Mouse (Mus musculus) ovary, postnatal 14 days (tissue): Measurements from ENCODE around the gene Efhc2.

ENCODE experiments used
- DNase-seq: peaks from one replicate; pipeline ENCODE4 v3.0.0; 2022; ENCODE audit warnings: low spot score

Efhc2 gene

GRCm38 (mm10) chrX:17319126-17319583, at the start of gene Efhc2:
Gene Efhc2 (minus strand): TSS chrX:17319368.
- no peak for DNase-seq

GRCm38 (mm10) chrX:17365114-17365513, 45.9 kb upstream of the Efhc2 start:
- DNase-seq = no peak

GRCm38 (mm10) chrX:17300349-17300880, 18.8 kb downstream of the Efhc2 start:
- no peak for DNase-seq

- no peak for DNase-seq
These were observed 35.3 kb downstream of the Efhc2 start for GRCm38 (mm10) chrX:17283899-17284298.

- DNase-seq = no peak
These were observed 94.0 kb downstream of the Efhc2 start for GRCm38 (mm10) chrX:17225141-17225540.

GRCm38 (mm10) chrX:17217451-17217850, 101.7 kb downstream of the Efhc2 start:
- DNase-seq = no peak

GRCm38 (mm10) chrX:17213515-17213914, 105.7 kb downstream of the Efhc2 start:
- DNase-seq = no peak

GRCm38 (mm10) chrX:17175748-17176147, 143.4 kb downstream of the Efhc2 start:
- no peak for DNase-seq

GRCm38 (mm10) chrX:17165638-17166037, 153.5 kb downstream of the Efhc2 start:
- DNase-seq = no peak
